Mouse (Mus musculus) liver, adult (tissue): Measurements from ENCODE around the gene Cdca7l.
"Not testable (repeated sequence)": the region's sequence is repeated elsewhere in the genome, so short reads cannot be mapped to it uniquely, and the experiment has no call there.

ENCODE experiments used
- GATA4 ChIP-seq: IDR thresholded peaks from 2 replicates; pipeline ENCODE4 v1.6.1; 2014; ENCODE audit warnings: mild to moderate bottlenecking, low read length; ENCODE audit not compliant: insufficient replicate concordance

Cdca7l gene

GRCm38 (mm10) chr12:117803989-117804388 lies at the start of gene Cdca7l:
Gene Cdca7l (plus strand): TSS chr12:117804289.
- not testable (repeated sequence) for TF ChIP-seq GATA4

GRCm38 (mm10) chr12:117756010-117756409 lies 48.1 kb upstream of the Cdca7l start:
- peak; percentile 78; the same call in 1 of the 2 replicates for TF ChIP-seq GATA4

GRCm38 (mm10) chr12:117760373-117760772 lies 43.7 kb upstream of the Cdca7l start:
- TF ChIP-seq GATA4: no peak

- no peak for TF ChIP-seq GATA4
These were observed 43.2 kb upstream of the Cdca7l start for GRCm38 (mm10) chr12:117760846-117761245.

- no peak for TF ChIP-seq GATA4
These were observed 42.4 kb upstream of the Cdca7l start for GRCm38 (mm10) chr12:117761698-117762097.

GRCm38 (mm10) chr12:117763247-117763646 lies 40.8 kb upstream of the Cdca7l start:
- TF ChIP-seq GATA4: peak; percentile 36; the same call in 1 of the 2 replicates

GRCm38 (mm10) chr12:117764839-117765238 lies 39.2 kb upstream of the Cdca7l start:
- TF ChIP-seq GATA4: peak; percentile 89

- TF ChIP-seq GATA4: no peak
These were observed 35.0 kb upstream of the Cdca7l start for GRCm38 (mm10) chr12:117769113-117769512.

- TF ChIP-seq GATA4: no peak
These were observed 33.9 kb upstream of the Cdca7l start for GRCm38 (mm10) chr12:117770211-117770610.

GRCm38 (mm10) chr12:117771156-117771555 lies 32.9 kb upstream of the Cdca7l start:
- no peak for TF ChIP-seq GATA4

- no peak for TF ChIP-seq GATA4
These were observed 31.5 kb upstream of the Cdca7l start for GRCm38 (mm10) chr12:117772638-117773037.

- no peak for TF ChIP-seq GATA4
These were observed 27.2 kb upstream of the Cdca7l start for GRCm38 (mm10) chr12:117776841-117777240.

GRCm38 (mm10) chr12:117781360-117781759 lies 22.7 kb upstream of the Cdca7l start:
- no peak for TF ChIP-seq GATA4

- no peak for TF ChIP-seq GATA4
These were observed 20.7 kb upstream of the Cdca7l start for GRCm38 (mm10) chr12:117783426-117783825.

GRCm38 (mm10) chr12:117786621-117787020 lies 17.5 kb upstream of the Cdca7l start:
- no peak for TF ChIP-seq GATA4

GRCm38 (mm10) chr12:117788513-117789011 lies 15.5 kb upstream of the Cdca7l start:
- no peak for TF ChIP-seq GATA4

GRCm38 (mm10) chr12:117789017-117789416 lies 15.1 kb upstream of the Cdca7l start:
- TF ChIP-seq GATA4: no peak
